Mouse (Mus musculus) small intestine, adult 2 months (tissue): Measurements from ENCODE around the gene Gpr183. TPM values are rescaled to one million over a fixed set of nuclear protein-coding genes. Genes with fewer than 3 reads are reported as not detected.

Source experiments
- H3K27ac ChIP-seq: fragments of 200-500 bp; 2 replicates; pipeline ENCODE4 v1.5.1; 2012; ENCODE audit warnings: low read depth, low read length, control low read depth, inconsistent platforms; ENCODE audit not compliant: insufficient read depth
- H3K27me3 ChIP-seq: fragments of 200-500 bp; 2 replicates; pipeline ENCODE4 v1.6.1; 2012; ENCODE audit warnings: mild to moderate bottlenecking, moderate library complexity, low read length, inconsistent platforms; ENCODE audit not compliant: control insufficient read depth, insufficient read depth
- H3K36me3 ChIP-seq: fragments of 200-500 bp; 2 replicates; pipeline ENCODE4 v1.6.1; 2012; ENCODE audit warnings: mild to moderate bottlenecking, low read length, control low read depth, inconsistent platforms; ENCODE audit not compliant: control insufficient read depth, insufficient read depth
- H3K4me1 ChIP-seq: fragments of 200-500 bp; 2 replicates; pipeline ENCODE4 v1.6.1; 2012; ENCODE audit warnings: low read length, inconsistent platforms, mixed read lengths; ENCODE audit not compliant: control insufficient read depth, insufficient read depth, insufficient read length
- H3K4me3 ChIP-seq: fragments of 200-500 bp; 2 replicates; pipeline ENCODE4 v1.5.1; 2012; ENCODE audit warnings: low read depth, mild to moderate bottlenecking, control low read depth, inconsistent platforms, low read length, moderate library complexity
- CTCF ChIP-seq: fragments of 200-500 bp; IDR thresholded peaks from 2 replicates; pipeline ENCODE4 v1.5.1; 2012; ENCODE audit warnings: low read depth, mild to moderate bottlenecking, control low read depth, inconsistent platforms, low read length, moderate library complexity, mixed read lengths; ENCODE audit not compliant: insufficient replicate concordance, insufficient read length; ENCODE audit errors: extremely low read depth
- POLR2A ChIP-seq: fragments of 200-500 bp; IDR thresholded peaks from 2 replicates; pipeline ENCODE4 v1.6.1; 2012; ENCODE audit warnings: low read depth, mild to moderate bottlenecking, control low read depth, inconsistent platforms, low read length, moderate library complexity
- WGBS: fragments of 180-500 bp; shearing (Covaris S2); methylation state at CpG from one replicate; pipeline ENCODE4 v1.1.7; 2018; 5-methylcytosine and 5-hydroxymethylcytosine counted together
- polyA plus RNA-seq: library from polyadenylated mRNA; depleted of rRNA; stranded (reverse); fragments of >200 nt; gene quantifications from 2 replicates; pipeline ENCODE4 v1.2.3, GENCODE M21; 2012

Gene Gpr183
- polyA plus RNA-seq, 1 experiment, result 1.8 TPM

DNA sequence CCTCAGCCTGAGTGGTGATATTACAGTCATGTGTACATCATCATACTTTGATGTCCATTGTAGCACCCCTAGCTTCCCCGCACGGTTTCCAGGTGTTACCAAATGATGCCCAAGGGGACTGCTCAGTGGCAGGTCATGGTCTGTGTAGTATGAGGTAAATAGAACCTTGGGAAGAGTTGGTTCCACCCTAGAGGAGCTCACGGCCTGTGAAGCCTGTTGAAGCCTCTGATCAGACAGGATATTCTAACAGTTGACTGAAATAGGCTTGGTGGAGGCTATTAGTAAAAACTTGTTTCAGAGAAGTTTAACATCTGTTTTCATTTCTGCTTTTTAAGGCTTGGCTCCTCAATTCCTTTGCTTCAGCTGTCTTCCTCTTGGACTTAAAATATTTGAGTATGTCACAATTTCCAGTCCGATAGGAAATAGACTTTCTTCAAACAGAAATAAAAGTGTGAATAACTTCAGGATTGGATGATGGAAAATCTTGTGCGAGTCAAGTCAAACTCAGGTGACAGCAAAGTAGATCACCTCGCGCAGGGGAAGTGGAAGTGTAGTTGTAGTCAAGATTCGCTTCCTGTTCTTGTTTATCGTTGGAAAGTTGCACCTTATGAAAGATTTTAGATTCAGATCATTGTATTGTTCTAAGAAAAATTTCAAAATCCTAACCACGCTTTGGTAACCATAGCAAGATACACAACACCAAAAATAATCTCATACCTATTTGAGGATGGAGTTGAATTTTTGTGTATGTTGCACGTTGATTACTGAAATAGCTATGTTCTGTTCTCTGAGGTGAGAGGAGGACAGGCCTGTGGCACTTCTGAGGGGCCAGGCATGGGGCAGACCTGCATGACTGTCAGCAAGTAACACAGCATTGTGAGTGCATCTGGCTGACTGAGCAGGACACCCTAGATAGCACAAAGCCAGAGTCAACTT, 26.5 kb downstream of the Gpr183 start:
- Histone ChIP-seq H3K4me1 (no peaks in the 10 kb centered on the region; the same call in 1 of the 2 replicates), H3K27me3 (no peaks in the 10 kb centered on the region), H3K27ac (peak overlapping the region; percentile 78), H3K36me3 (peaks cover 4% of the 10 kb centered on the region; the same call in 1 of the 2 replicates), H3K4me3 (no peak overlapping the region)
- TF ChIP-seq CTCF, result no peak
- TF ChIP-seq POLR2A, result no peak
- 81% methylated on average over 11 of the region's 11 CpGs for WGBS

DNA sequence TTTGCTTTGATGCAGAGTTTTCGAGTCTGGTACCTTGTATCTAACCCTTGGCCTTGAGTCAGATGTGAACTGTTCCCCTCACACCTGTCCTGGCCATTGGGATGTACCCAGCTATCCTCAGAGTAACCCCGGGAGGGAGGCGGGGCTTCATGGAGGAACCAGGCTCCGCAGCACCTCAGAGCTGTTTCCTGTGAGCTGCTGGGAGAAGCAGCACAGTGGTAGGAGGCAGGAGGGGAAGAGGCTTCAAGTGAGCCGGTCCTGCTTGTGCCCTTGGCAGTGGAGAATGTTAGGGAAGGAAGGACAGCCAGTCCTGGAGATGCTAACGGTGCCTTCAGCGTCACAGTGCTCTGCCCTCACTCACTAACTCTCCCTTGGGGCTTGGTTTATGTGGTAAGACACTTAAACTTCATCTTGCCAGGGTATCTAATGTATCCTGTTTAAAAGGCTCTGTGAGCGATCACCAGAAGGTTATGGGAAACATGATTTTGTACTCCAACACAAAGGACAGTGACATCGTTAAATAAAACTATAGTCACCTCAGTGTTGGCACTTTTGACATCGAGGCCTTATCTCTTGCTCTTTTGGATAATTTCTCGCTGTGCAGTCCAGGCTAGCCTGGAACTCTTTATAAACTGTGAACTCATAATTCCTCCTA, 27.3 kb downstream of the Gpr183 start:
- Histone ChIP-seq H3K36me3 (peaks cover 7% of the 10 kb centered on the region), H3K27ac (peak overlapping the region; percentile 73), H3K4me1 (no peaks in the 10 kb centered on the region; the same call in 1 of the 2 replicates), H3K27me3 (no peaks in the 10 kb centered on the region), H3K4me3 (no peak overlapping the region)
- no peak for TF ChIP-seq POLR2A
- no peak for TF ChIP-seq CTCF
- 71% methylated on average over 11 of the region's 11 CpGs for WGBS

DNA sequence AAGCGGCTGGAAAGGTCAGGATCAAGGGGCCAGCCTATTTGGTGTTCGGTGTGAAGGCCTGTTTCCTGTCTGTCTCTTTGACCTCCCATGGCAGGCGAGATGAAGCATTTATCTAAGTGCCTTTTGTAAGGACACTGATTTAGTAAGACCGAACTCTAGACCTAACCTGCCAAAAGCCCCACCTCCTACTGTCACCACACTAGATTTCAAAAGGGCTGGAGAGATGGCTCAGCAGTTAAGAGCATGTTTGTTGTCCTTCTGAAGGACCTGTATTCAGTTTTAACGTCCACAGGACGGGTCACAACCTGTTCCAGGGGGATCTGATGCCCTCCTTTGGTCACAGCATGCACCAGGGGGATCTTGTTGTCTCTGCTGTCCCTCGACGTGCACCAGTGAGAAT, 28.1 kb downstream of the Gpr183 start:
- TF ChIP-seq POLR2A (no peak), CTCF (no peak)
- 89% methylated on average over 8 of the region's 8 CpGs for WGBS
- peaks cover 7% of the 10 kb centered on the region for H3K36me3 ChIP-seq
- H3K27me3 ChIP-seq, result no peaks in the 10 kb centered on the region
- H3K4me3 ChIP-seq, result no peak overlapping the region
- H3K27ac ChIP-seq, result no peak overlapping the region
- H3K4me1 ChIP-seq, result peaks cover under 1% of the 10 kb centered on the region

DNA sequence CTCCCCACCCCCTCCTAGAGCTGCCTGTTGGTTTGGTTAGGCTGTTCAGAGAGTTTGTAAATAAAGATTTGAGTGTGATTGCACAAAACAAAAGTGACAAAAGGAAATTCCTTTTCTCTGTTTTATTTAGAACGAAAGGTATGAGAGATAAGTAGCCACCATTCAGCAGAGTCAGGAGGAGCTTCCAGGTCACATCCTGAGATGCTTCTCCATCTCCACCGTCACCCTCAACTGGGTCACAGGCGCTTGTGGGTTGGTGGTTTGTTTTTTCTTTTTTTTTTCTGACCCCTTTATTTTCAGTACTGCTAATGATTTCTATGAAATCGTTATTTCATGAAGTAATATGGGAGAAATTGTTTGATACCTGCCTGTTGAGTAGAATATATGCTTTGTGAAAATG, 28.6 kb downstream of the Gpr183 start:
- Histone ChIP-seq H3K36me3 (peaks cover 7% of the 10 kb centered on the region), H3K27me3 (no peaks in the 10 kb centered on the region), H3K4me3 (no peak overlapping the region), H3K27ac (no peak overlapping the region), H3K4me1 (peaks cover 4% of the 10 kb centered on the region)
- TF ChIP-seq CTCF, result no peak
- no peak for TF ChIP-seq POLR2A
- 85% methylated on average over 4 of the region's 4 CpGs for WGBS

DNA sequence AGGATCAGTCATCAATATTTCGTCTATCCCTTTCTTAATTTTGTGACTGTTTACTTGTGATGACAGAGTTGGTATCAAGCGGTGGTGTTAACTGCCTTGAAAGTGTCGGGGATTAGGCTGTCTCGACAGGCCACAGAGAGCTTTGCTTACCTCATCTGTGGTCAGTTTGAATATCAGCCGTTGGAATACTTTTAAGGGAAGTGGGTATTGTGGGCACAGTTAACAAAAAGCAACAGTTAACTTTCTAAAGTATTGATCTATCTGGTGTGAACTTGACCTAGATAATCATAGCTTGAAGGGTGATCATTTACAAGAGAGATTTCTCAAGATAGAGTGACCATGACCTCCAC, 30.4 kb downstream of the Gpr183 start:
- Histone ChIP-seq H3K27me3 (no peaks in the 10 kb centered on the region), H3K36me3 (peaks cover 7% of the 10 kb centered on the region), H3K4me3 (no peak overlapping the region), H3K4me1 (peaks cover 4% of the 10 kb centered on the region), H3K27ac (no peak overlapping the region)
- no peak for TF ChIP-seq POLR2A
- no peak for TF ChIP-seq CTCF
- 85% methylated on average over 5 of the region's 5 CpGs for WGBS

DNA sequence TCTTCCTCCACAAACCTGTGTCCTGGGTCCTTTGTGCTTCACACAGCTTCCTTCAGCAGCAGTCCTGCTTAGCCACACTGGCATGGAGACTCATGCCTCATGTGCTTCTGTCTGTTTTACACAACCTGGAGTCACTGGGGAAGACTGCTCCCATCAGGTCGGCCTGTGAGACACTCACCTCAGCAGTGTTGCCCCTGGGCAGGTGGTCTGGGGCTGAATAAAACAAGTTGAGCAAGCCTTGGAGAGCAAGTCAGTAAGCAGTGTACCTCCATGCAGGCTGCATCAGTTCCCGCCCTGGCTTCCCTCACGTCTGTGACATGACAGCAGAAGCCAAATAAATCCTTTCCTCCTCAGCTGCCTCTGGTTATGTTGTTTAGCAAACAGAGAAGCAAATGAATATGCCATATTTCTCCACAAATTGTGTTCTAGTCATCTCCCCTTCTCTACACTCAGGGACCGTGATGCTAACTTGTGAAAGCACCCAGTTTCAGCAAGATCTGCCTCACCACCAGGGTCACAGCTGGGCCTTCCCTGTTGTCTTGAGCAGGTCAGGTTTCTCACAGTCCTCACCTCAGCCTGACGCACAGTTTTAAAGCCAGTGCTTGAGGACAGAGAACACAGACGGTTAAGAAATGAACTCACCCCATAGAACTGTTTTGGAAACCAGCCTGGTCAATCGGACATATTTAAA, 30.9 kb downstream of the Gpr183 start:
- H3K27ac ChIP-seq, result no peak overlapping the region
- no peaks in the 10 kb centered on the region for H3K27me3 ChIP-seq
- WGBS, result 86% methylated on average over 7 of the region's 7 CpGs
- peaks cover 7% of the 10 kb centered on the region for H3K36me3 ChIP-seq
- TF ChIP-seq POLR2A, result no peak
- no peak for TF ChIP-seq CTCF
- H3K4me3 ChIP-seq, result no peak overlapping the region
- H3K4me1 ChIP-seq, result peaks cover 4% of the 10 kb centered on the region
